Mouse (Mus musculus) limb, embryonic 15.5 days (tissue): Measurements from ENCODE around the gene Clec2h. TPM values are rescaled to one million over a fixed set of nuclear protein-coding genes. Genes with fewer than 3 reads are reported as not detected.
A peak's percentile ranks its signal among the peaks of the same experiment; 100 is the strongest.
"Not testable (repeated sequence)": the region's sequence is repeated elsewhere in the genome, so short reads cannot be mapped to it uniquely, and the experiment has no call there.

Experiments
- ATAC-seq: fragments of 200-750 bp; cut with Nextera tagmentation; 2 replicates; pipeline ENCODE4 v1.8.0; 2017; ENCODE audit warnings: low read depth, moderate TSS enrichment; ENCODE audit not compliant: insufficient number of reproducible peaks, low FRiP score, low TSS enrichment
- H3K27ac ChIP-seq: fragments of 300-500 bp; sonication (generic); 2 replicates; pipeline ENCODE4 v1.5.1; 2015; ENCODE audit warnings: moderate library complexity, mild to moderate bottlenecking, inconsistent platforms
- H3K27me3 ChIP-seq: fragments of 300-500 bp; sonication (generic); 2 replicates; pipeline ENCODE4 v1.6.1; 2015; ENCODE audit warnings: inconsistent platforms
- H3K36me3 ChIP-seq: fragments of 300-500 bp; sonication (generic); 2 replicates; pipeline ENCODE4 v1.6.1; 2015; ENCODE audit warnings: inconsistent platforms
- H3K4me1 ChIP-seq: fragments of 300-500 bp; sonication (generic); 2 replicates; pipeline ENCODE4 v1.6.1; 2015; ENCODE audit warnings: inconsistent platforms
- H3K4me2 ChIP-seq: fragments of 300-500 bp; sonication (generic); 2 replicates; pipeline ENCODE4 v1.6.1; 2015; ENCODE audit warnings: mild to moderate bottlenecking, inconsistent platforms
- H3K4me3 ChIP-seq: fragments of 300-500 bp; sonication (generic); 2 replicates; pipeline ENCODE4 v1.5.1; 2015; ENCODE audit warnings: mild to moderate bottlenecking, inconsistent platforms
- H3K9ac ChIP-seq: fragments of 300-500 bp; sonication (generic); 2 replicates; pipeline ENCODE4 v1.6.1; 2015; ENCODE audit warnings: inconsistent platforms
- H3K9me3 ChIP-seq: fragments of 300-500 bp; sonication (generic); 2 replicates; pipeline ENCODE4 v1.6.1; 2016; ENCODE audit warnings: inconsistent platforms
- WGBS: fragments of 180-500 bp; shearing (Covaris S2); methylation state at CpG from one replicate; pipeline ENCODE4 v1.1.7; 2015; 5-methylcytosine and 5-hydroxymethylcytosine counted together
- polyA plus RNA-seq: library from polyadenylated mRNA; unstranded; fragments of >200 nt; fragmentation: Nextera tagmentation; extraction: Ambion mirVana; gene quantifications from 2 replicates; pipeline ENCODE4 v1.2.1, GENCODE M21; 2015

The Clec2h gene
- not detected in 2 replicates for polyA plus RNA-seq

GRCm38 (mm10) chr6:128662206-128662605 is at the start of gene Clec2h:
Gene Clec2h, plus strand, starts transcription at chr6:128662385.
- no peaks in the 10 kb centered on the region for H3K36me3 ChIP-seq
- H3K9ac ChIP-seq: no peak within 1 kb of the TSS
- no peak within 1 kb of the TSS for H3K4me2 ChIP-seq
- no peaks in the 10 kb centered on the region for H3K27me3 ChIP-seq
- H3K9me3 ChIP-seq: no peaks in the 10 kb centered on the region
- no peak for ATAC-seq
- WGBS: 10% methylated on average over 1 of the region's 1 CpGs
- no peak within 1 kb of the TSS for H3K27ac ChIP-seq
- H3K4me3 ChIP-seq: no peak within 1 kb of the TSS
- no peaks in the 10 kb centered on the region for H3K4me1 ChIP-seq

DNA sequence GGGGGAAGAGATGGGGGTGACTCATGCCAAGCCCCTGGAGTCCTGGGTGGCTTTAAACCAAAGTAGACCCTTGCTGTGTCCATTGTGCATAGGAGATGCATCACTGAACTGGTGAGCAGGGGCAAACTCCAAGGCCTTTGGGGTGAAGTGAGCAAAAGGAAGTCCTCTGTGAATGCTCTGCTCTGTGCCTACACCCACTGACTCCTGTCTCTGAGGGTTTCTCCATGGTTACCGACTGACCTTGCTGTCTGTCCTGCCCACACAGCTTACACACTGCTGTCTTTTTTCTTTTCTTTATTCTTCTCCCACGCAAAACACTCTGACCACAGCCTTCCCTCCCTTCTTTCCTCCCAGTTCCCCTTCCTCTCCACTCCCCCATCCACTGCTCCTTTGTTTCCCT is 39.5 kb upstream of the Clec2h start:
- ATAC-seq: no peak
- no peak overlapping the region for H3K4me2 ChIP-seq
- H3K36me3 ChIP-seq: no peaks in the 10 kb centered on the region
- H3K4me3 ChIP-seq: no peak overlapping the region
- no peaks in the 10 kb centered on the region for H3K9me3 ChIP-seq
- no peak overlapping the region for H3K27ac ChIP-seq
- H3K27me3 ChIP-seq: no peaks in the 10 kb centered on the region
- no peak overlapping the region for H3K9ac ChIP-seq
- no peaks in the 10 kb centered on the region for H3K4me1 ChIP-seq
- 84% methylated on average over 2 of the region's 2 CpGs for WGBS

GRCm38 (mm10) chr6:128623433-128623832 is 38.8 kb upstream of the Clec2h start, which contains the start of gene Klrb1a:
Gene Klrb1a, minus strand, starts transcription at chr6:128623533.
- ATAC-seq, H3K9ac ChIP-seq, H3K4me2 ChIP-seq, H3K27ac ChIP-seq, H3K36me3 ChIP-seq, H3K4me1 ChIP-seq, H3K4me3 ChIP-seq, H3K27me3 ChIP-seq, H3K9me3 ChIP-seq: not testable (repeated sequence)
- 85% methylated on average over 5 of the region's 5 CpGs for whole genome bisulfite sequencing

- WGBS: 84% methylated on average over 4 of the region's 4 CpGs
- H3K9me3 ChIP-seq: no peaks in the 10 kb centered on the region
Observed at GRCm38 (mm10) chr6:128624425-128624824, 37.8 kb upstream of the Clec2h start.

DNA sequence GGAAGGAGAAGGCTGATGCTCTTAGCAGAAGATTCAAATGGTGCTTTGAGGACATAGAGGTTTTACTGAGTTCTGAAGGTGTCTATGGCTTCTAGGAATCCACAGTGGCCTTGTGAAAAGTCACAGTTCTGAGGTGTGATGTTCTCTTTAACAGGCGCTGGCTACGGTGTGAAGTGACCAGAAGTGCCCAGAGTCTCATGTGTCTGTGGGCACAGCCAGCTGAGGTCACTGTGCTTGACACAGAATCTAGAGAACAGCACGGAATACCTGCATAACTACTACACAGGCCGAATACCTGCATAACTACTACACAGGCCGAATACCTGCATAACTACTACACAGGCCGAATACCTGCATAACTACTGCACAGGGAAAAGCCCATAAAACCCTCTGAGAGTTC is 36.9 kb upstream of the Clec2h start:
- not testable (repeated sequence) for H3K4me1 ChIP-seq, H3K27ac ChIP-seq, H3K36me3 ChIP-seq, H3K4me2 ChIP-seq, H3K9me3 ChIP-seq, H3K27me3 ChIP-seq, H3K4me3 ChIP-seq, ATAC-seq, H3K9ac ChIP-seq
- 78% methylated on average over 6 of the region's 6 CpGs for WGBS

More at GRCm38 (mm10) chr6:128624425-128624824, 37.8 kb upstream of the Clec2h start:
- H3K4me1 ChIP-seq: no peaks in the 10 kb centered on the region
- H3K27me3 ChIP-seq: no peaks in the 10 kb centered on the region
- H3K4me3 ChIP-seq: no peak overlapping the region
- H3K36me3 ChIP-seq: no peaks in the 10 kb centered on the region
- H3K4me2 ChIP-seq: no peak overlapping the region
- ATAC-seq: no peak
- no peak overlapping the region for H3K9ac ChIP-seq
- H3K27ac ChIP-seq: no peak overlapping the region

DNA sequence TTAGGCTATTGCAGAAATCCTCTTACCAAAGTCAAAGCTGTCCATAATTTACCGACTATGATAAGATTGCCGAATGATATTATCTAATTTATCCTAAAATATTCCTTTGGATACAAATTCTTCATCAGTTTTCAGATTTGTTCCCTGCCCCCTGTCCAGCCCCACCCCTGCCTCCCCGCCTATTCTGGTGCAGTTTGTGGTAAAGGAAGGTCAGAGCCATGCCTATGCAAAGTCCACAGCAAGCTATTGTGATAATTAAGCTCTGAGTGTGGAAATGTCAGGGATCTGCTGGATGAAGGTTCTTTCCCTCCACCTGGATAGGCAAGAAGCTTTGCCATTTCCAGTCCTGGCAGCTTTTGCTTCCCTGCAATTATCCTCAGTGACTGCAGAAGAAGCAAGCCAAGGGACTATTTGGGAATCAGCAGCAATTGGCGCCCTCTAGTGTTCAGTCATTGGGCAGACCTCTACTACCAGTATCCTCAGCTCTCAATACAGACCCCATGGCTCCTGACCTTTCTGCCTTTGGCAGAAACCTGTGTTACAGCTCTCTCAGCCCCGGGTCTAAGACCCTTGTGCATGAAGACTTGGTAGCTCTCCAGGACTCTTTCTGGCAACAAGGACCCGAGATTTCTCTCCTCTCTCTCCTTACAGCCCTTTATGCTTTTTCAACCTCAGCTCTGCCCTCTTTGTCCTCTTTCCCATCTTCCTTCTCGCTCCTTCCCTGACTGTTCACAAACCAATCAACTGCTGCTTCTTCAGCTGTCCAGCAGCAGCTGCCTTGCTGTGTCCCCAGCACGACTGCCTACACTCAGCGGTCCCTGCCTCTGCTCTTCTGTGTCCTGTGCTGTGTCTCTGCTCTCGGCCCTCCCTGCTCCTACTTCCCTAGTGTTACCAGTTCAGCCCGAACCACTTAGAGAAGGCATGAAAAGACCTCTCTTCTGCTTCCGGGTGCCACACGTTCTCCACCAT is 32.1 kb upstream of the Clec2h start:
- H3K4me2 ChIP-seq, H3K27me3 ChIP-seq, H3K4me3 ChIP-seq, H3K27ac ChIP-seq, H3K4me1 ChIP-seq, H3K9ac ChIP-seq, H3K36me3 ChIP-seq, H3K9me3 ChIP-seq: not testable (repeated sequence)
- 0 out of 2 replicates have a peak, but pooled peaks have one; percentile 55 for ATAC-seq
- WGBS: 53% methylated on average over 12 of the region's 13 CpGs

- not testable (repeated sequence) for H3K4me2 ChIP-seq, H3K4me1 ChIP-seq, H3K27me3 ChIP-seq, ATAC-seq, H3K9ac ChIP-seq, H3K27ac ChIP-seq, H3K9me3 ChIP-seq, H3K4me3 ChIP-seq, H3K36me3 ChIP-seq
- WGBS: 73% methylated on average over 15 of the region's 15 CpGs
Observed at GRCm38 (mm10) chr6:128630912-128631905, 31.0 kb upstream of the Clec2h start.

GRCm38 (mm10) chr6:128640673-128641072 is 21.5 kb upstream of the Clec2h start:
- H3K27ac ChIP-seq: no peak overlapping the region
- H3K4me1 ChIP-seq: no peaks in the 10 kb centered on the region
- WGBS: 94% methylated on average over 1 of the region's 1 CpGs
- H3K9ac ChIP-seq: no peak overlapping the region
- H3K4me3 ChIP-seq: no peak overlapping the region
- no peak for ATAC-seq
- no peaks in the 10 kb centered on the region for H3K36me3 ChIP-seq
- H3K4me2 ChIP-seq: no peak overlapping the region
- no peaks in the 10 kb centered on the region for H3K9me3 ChIP-seq
- no peaks in the 10 kb centered on the region for H3K27me3 ChIP-seq

- ATAC-seq: no peak
- Histone ChIP-seq H3K4me2 (no peak overlapping the region), H3K27ac (no peak overlapping the region), H3K9ac (no peak overlapping the region), H3K4me3 (no peak overlapping the region), H3K27me3 (no peaks in the 10 kb centered on the region), H3K9me3 (no peaks in the 10 kb centered on the region), H3K4me1 (no peaks in the 10 kb centered on the region), H3K36me3 (no peaks in the 10 kb centered on the region)
- WGBS: 71% methylated on average over 2 of the region's 2 CpGs
Observed at GRCm38 (mm10) chr6:128641116-128641716, 21.0 kb upstream of the Clec2h start.

- Histone ChIP-seq H3K27me3 (no peaks in the 10 kb centered on the region), H3K36me3 (no peaks in the 10 kb centered on the region), H3K27ac (no peak overlapping the region), H3K9me3 (no peaks in the 10 kb centered on the region), H3K4me3 (no peak overlapping the region), H3K9ac (no peak overlapping the region), H3K4me2 (no peak overlapping the region), H3K4me1 (no peaks in the 10 kb centered on the region)
- 57% methylated on average over 2 of the region's 2 CpGs for WGBS
- no peak for ATAC-seq
Observed at GRCm38 (mm10) chr6:128643999-128644398, 18.2 kb upstream of the Clec2h start.

- not testable (repeated sequence) for H3K4me2 ChIP-seq, H3K4me3 ChIP-seq, H3K4me1 ChIP-seq, H3K9ac ChIP-seq, H3K27ac ChIP-seq, H3K36me3 ChIP-seq, H3K9me3 ChIP-seq, H3K27me3 ChIP-seq, ATAC-seq
- WGBS: 95% methylated on average over 20 of the region's 20 CpGs
Observed at GRCm38 (mm10) chr6:128644694-128645093, 17.5 kb upstream of the Clec2h start.
